ENCODE assay signal across 8 mouse cellular contexts in the genomic region with DNA sequence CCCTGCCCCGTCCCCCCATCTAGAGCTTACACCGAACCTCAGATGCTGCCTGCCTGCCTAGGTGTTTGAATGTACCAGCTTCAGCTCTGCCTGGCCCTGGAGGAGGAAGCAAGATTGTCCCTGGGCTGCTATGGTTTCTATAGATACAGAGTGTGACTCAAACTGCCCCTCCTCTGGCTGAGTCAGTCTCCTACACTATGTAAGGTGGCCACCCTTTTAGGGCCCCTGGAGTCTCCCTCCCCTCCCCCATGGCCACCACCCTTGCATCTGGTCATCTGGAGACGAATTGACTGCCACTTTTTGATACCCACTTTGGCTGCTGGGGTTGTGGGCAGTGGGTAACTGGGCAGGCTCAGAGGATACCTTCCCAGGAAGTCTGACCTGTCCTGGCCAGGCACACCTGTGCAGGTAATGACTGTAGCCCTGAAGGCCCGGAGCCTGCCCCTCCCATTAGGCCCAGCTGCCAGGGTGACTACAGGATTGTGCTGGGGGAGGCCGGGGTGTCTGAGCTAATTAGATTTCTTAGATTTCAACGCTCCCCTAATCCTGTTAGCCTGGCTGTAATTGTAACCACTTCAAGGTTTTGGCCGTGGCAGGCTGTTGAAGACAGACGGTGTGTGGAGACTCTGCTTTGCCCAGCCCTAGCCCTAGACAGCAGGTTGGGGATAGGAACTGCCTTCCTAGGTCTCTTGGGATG. TPM values are rescaled to one million over a fixed set of nuclear protein-coding genes. Genes with fewer than 3 reads are reported as not detected.
DNase-seq lines count a peak whose midpoint lies in the region; ATAC-seq and TF ChIP-seq lines count a peak whose summit lies in the region.

No protein-coding gene starts in this region.

- no peak overlapping the region for H3K4me3 ChIP-seq in heart, embryonic 14.5 days (ENCODE audit: control insufficient read depth in 1 of 2, insufficient read depth in 1 of 2, low read depth in 1 of 2, low read length in 2 of 2)

- peak overlapping the region; percentile 10 for H3K9ac ChIP-seq in heart, embryonic 14.5 days (ENCODE audit: low read length)

- DNase-seq in heart, postnatal 25 days (ENCODE audit: low spot score) = no peak
- DNase-seq in brain, embryonic 14.5 days (ENCODE audit: low read depth) = peak; percentile 68
- DNase-seq in kidney, adult 9 months = peak; percentile 37
- no peak for DNase-seq in spleen, adult 18-20 months
- DNase-seq in layer of hippocampus, adult 18-20 months (ENCODE audit: low spot score in 2 of 2) = no peak

- no peak for TF ChIP-seq CTCF in brain, embryonic 14.5 days (IDR thresholded peaks at IDR 0.05; ENCODE audit: borderline replicate concordance, extremely low read depth, insufficient read depth, insufficient read length)

- 29% methylated on average over 8 of the region's 8 CpGs for WGBS in heart, embryonic 14.5 days

- peaks cover 67 to 87% of the 10 kb centered on the region in 2 experiments for H3K4me1 ChIP-seq in heart, embryonic 14.5 days (ENCODE audit: control insufficient read depth in 2 of 2, insufficient read depth in 2 of 2, low read length in 2 of 2)

- no peaks in the 10 kb centered on the region for H3K9me3 ChIP-seq in heart, embryonic 14.5 days (ENCODE audit: control insufficient read depth, low read length)

- no peak for ATAC-seq in heart, embryonic 14.5 days (ENCODE audit: insufficient number of reproducible peaks, insufficient read depth, low FRiP score, low read depth)
- peak; percentile 40 for ATAC-seq in monocyte, adult 5-6 weeks (replicated peaks; ENCODE audit: insufficient number of reproducible peaks, low FRiP score, low TSS enrichment, poor library complexity, severe bottlenecking)
- no peak for ATAC-seq in erythroid progenitor cell, adult 5-6 weeks (replicated peaks; ENCODE audit: low FRiP score, poor library complexity, severe bottlenecking)

- intact Hi-C loops in heart, postnatal 25 days (cut with DNase I) = loop anchor here (2.0 to 5.0 kb wide), 2 partner anchors 52 to 237 kb away; no protein-coding TSS in a partner anchor

- no peaks in the 10 kb centered on the region for H3K36me3 ChIP-seq in heart, embryonic 14.5 days (ENCODE audit: control insufficient read depth, insufficient read depth, low read length)

- H3K27ac ChIP-seq in heart, embryonic 14.5 days (replicated peaks in 1 of 2; ENCODE audit: control insufficient read depth in 1 of 2, insufficient read depth in 1 of 2, low read depth in 2 of 2, low read length in 2 of 2) = peak overlapping the region in 1 of 2 experiments; percentile 2; a peak in 1 of 4 replicates

- no peak for TF ChIP-seq POLR2A in brain, embryonic 14.5 days (IDR thresholded peaks at IDR 0.05; ENCODE audit: borderline replicate concordance, extremely low read depth, insufficient read depth, insufficient read length, poor library complexity, severe bottlenecking)

- no peaks in the 10 kb centered on the region for H3K27me3 ChIP-seq in heart, embryonic 14.5 days (ENCODE audit: control insufficient read depth, insufficient read depth, low read length)

- H3K4me2 ChIP-seq in heart, embryonic 14.5 days (ENCODE audit: low read length) = no peak overlapping the region

RNA-seq across cellular contexts. Expression of a gene that starts 5.8 kb away (rescaled TPM):
- polyA plus RNA-seq in heart, embryonic 14.5 days (2014; fragmentation: Nextera tagmentation; extraction: Ambion mirVana) = 27.7 and 31.3 TPM in 2 replicates
- 10 to 100 TPM; 40.2 to 49.9 TPM for total RNA-seq in heart, postnatal 25 days (2021)
- polyA plus RNA-seq in brain, embryonic 14.5 days (2012; rRNA removed) = 55.4 and 141 TPM in 2 replicates
- total RNA-seq in monocyte, adult 5-6 weeks (2017) = 18.2 to 63.6 TPM (median 22.9 TPM) in 3 replicates
- total RNA-seq in erythroid progenitor cell, adult 5-6 weeks (2015; ENCODE audit: low replicate concordance) = 20.9 and 36.0 TPM in 2 replicates
- 4.0 and 4.6 TPM in 2 replicates for total RNA-seq in erythroid progenitor cell, adult 5-6 weeks (2017; ENCODE audit: low replicate concordance)
- 10 to 100 TPM; 86.3 to 88.2 TPM for total RNA-seq in layer of hippocampus, adult 18-20 months (2021)

Comparison
In these comparisons a context has a peak if more than half of its experiments do, and no peak if none do; other contexts are left out.
1. DNase-seq: peak in brain, embryonic 14.5 days (single experiment) and kidney, adult 9 months (single experiment); none in heart, postnatal 25 days (single experiment), spleen, adult 18-20 months (0 of 2) and layer of hippocampus, adult 18-20 months (0 of 2).